Mouse (Mus musculus) right cerebral cortex, postnatal 14 days (tissue): Measurements from ENCODE around the gene Pih1d1.

ENCODE experiments used
- DNase-seq: peaks from one replicate; pipeline ENCODE4 v3.0.0; 2022

Gene Pih1d1

DNA sequence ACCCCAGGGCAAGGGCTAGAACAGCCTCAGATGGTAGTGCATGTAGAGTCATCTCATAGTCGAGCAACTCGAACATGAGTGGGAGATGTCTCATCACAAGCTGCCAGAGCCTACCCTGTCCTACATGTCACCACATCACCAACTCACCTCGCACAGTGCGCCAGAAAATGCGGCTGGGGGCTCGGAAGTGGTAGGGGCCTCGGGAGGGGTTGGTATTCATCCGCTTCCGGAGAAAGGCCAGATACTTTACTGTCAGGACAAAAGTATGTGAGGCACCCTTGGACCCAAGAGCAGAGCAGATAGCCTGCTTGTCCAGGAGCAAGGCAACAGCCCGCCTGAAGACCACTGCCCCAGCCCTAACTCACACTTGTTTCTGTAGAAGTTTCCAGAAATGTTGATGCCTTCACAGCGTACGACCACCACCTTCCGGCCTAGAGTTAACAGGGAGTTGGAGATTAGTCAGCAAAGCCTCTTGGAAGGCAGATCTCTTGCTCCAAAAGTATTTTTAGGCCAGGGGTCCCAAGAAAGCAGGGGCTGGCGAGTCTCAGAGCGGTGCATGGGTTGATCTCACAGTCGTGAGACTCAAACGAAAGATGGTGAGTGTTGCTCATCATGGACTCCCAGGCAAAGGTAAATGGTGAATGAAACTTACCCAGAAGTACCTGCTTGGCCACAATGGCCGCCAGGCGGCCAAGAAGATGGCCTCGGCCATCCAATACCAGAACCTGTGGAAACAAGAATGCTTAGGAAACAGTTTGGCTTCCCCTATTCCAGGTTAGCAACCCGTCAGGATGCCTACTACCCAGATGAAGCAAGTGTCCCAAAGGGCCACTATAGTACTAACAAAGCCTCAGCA is 27.0 kb upstream of the Pih1d1 start:
- DNase-seq: no peak

DNA sequence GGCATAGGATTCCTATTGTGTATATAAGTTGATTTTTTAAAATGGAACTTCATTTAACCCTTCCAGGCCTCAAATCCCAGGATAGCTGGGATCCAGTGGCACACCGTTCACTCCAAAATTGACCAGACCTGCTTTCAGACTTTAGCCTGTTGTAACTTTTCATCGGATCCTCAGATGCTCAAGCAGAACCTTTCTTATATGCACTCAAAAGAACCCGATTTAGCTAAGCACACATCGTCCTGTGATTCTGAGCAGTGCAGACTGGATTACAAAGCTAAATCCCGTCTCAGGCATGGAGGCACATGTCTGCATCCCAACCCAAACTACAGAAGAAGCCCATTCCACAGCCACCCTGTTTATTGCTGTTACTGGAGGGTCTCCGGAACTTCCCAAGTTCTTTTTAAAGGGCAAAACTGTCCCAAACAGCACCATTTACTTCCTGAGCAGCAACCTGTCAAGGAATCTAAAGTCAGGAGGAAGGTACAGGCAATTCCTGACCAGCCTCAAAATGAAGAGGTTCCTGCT is 26.3 kb upstream of the Pih1d1 start:
- no peak for DNase-seq

DNA sequence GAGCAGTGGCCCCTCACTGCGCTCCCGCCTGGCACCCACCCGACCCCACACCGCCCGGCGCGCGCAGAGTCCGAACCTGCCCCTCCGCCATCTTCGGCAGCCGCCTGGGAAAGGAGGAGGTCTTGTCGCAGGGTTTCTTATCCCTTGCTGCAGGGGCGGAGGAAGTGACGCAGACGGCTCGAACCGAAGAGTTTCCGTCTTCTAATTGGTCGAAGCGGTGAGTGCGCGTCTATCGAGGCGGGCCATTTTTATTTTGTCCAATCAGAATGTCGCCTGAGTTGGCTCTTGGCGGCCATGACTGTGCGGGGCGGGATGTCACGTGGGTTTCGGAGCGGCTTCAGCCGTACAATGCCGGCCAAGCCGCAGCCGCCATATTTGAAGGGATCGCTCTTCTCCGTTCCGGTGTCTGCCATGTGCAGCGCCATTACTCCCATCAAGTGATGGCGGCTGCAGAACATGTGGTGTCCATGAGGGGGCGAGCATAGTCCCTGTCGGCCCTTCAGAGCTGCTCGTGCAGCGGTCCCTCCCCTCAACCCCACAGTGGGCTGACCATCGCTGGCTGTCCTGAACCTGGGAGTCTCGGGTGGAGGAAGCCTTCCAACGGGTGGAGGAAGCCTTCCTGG is 25.4 kb upstream of the Pih1d1 start, which contains the start of gene Rpl13a:
Gene Rpl13a, minus strand, starts transcription at position 138 of the 623 bp plus-strand sequence.
- peak; percentile 97 for DNase-seq

DNA sequence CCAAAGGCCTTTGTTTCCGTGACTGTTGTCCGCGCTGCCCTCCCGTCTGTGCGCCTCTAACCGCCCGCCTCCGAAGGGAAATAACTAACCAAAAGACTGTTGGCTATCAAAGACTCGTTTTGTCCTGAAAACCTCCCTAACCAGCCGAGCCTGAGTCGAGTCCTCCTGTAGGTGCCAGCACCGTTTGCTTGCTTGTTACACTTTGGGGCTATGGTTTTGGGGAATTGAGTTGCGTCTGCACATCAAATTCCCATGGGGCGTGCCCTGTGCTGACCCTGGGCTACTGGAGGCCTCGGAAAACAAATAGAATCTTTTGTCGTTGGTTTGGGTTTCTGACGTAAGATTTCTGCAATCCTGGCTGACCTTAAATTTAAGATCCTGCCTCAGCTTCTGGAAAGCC is 24.8 kb upstream of the Pih1d1 start:
- DNase-seq: no peak

DNA sequence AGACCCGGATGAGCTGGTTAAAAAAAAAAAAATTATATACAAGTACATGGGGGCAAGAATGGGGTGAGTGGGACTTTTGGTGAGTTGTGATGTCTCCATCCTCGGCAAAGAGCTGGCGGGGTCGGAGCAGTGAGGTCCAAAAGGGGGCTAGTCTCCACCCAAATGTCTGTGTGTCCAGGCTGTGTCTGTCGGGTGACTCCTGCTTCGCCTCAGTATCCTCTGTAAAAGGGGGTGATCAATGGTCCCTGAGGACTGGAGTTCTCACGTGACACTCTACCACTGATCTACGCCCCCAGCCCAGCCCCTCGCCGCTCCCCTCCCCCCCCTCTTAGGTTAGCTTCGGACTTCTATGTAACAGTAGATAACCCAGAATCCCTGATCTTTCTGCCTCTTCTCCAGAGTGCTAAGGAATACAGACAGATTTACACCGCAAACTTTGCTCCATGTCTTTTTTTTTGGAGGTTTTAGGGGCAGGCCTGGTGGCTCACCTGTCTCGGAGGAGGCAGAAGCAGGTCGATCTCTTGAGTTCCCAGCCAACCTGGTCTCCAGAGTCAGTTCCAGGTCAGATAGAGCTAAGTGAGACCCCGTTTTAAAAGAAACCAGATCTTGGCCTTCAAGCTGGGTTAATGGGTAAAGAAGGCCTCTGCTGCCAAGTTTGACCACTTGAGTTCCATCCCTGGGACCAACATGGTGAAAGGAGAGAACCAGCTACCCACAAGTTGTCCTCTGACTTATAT is 24.2 kb upstream of the Pih1d1 start:
- DNase-seq: no peak

DNA sequence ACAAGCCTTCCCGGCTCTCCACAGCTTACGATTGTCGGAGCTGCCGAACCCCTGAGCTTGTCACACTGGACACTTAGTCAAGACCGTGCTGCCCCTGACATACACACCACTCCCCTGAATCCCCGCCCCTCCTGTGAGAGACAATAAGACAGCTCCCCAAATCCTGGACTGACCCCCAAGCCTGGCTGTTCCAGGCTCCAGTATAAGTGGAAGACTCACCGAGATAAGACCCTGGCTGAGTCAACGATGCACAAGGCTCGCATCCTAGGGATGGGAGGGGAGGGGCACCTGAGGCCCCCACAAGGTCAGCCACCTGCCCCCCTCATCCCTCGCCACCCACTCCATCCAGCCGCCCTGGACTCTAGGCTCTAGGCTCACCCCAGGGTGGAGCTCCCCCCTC is 22.3 kb upstream of the Pih1d1 start:
- no peak for DNase-seq

DNA sequence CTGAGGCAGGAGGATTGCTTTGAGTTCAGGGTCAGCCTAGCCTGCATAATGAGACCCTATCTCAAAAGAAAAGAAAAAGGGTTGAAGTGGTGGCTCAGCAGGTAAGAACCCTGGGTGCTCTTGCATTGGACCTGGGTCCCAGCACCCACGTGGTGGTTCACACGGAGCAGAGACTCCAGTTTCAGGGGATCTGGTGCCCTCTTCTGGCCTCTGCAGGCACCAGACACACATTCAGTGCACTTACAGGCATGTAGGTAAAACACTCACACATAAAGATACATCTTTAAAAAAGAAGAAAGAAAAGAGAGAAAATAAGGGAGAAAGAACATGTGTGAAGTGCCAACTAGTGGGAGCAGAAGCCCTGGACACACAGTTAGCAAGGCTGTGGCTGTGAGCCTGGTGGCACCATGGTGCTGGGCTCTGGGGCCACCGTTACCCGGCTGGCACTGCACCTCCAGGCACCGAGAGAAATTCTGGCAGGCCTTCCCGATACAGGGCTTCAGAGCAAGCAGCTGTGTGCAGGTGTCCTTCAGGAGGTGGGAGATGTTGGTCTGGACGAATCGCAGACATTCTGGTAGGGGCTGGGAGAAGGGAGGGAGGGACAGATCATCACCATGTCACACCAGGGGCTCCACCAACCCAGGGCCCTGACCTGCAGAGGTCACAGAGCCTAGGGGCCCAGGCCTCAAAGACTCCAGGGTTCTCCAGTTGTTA is 20.5 kb upstream of the Pih1d1 start:
- no peak for DNase-seq

DNA sequence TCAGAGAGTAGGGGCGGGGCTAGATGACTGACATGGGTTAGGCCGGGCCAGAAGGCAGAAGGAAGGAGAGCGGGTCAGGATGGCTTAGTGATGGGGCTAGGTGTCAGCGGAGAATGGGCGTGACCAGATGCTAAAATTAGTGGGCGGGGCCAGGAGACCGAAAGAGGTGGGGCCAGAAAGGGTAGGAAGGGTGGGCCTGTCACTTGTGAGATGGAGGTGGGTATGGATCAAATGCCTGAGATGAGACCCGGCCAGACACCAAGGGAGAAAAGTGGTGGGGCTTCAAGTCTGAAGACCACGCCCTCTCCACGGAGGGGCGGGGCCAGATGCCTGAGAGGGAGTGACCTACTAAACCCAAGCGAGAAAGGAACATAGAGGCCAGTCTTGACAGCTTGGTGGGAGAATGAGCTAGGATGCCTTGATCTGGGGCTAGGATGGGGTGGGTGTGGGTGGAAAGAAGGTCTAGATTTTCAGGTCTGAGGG is 19.5 kb upstream of the Pih1d1 start:
- DNase-seq: no peak

DNA sequence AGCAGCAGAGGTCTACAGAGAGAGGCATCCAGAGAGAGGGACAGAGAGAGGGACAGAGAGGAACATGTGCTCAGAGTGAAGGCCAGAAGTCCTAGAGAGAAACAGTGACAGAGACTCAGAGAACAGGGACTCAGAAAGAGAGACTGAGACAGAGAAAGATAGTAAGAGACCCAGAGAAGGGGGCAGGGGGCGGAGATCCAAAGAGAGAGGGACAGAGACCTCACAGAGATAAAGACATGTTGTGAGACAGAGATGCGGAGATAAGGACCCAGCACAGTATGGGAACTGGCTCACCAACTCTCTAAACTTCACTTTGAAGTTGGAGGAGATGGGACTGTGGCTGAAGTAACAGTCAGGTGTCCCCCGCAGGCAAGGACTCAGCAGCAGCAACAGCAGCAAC is 18.7 kb upstream of the Pih1d1 start:
- DNase-seq: no peak

DNA sequence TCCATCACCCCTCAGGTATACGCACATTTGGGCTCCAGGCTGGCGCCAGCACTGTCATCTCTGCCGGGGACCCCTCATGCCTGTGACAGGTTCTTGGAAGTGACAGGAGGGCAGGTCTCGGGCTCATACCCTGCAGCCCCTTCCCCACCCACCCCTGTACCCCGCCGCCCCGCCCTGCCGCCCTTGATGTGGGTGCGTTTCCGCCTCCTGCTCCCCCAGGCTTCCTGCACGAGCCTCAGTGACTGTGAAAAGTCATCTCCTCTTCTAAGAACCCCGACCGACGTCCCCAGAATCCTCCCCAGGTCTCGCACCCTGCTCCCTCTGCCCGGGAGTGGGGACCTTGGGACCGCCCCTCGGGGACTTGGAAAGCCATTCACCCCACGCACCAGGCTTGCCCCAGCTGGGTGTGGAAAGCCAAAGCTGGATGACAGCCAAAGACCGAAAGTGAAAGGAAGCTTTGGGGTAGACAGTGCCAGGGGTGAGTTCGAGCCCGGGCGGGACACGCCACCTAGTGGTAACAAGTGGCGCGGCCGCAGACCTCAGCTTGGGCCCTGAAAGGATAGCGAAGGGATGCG is 18.0 kb upstream of the Pih1d1 start, which contains the start of the genes Gm45713 and Flt3l:
Gene Gm45713, minus strand, starts transcription at position 239 of the 575 bp plus-strand sequence.
Gene Flt3l, minus strand, starts transcription at position 440 of the 575 bp plus-strand sequence.
- DNase-seq: peak; percentile 86

DNA sequence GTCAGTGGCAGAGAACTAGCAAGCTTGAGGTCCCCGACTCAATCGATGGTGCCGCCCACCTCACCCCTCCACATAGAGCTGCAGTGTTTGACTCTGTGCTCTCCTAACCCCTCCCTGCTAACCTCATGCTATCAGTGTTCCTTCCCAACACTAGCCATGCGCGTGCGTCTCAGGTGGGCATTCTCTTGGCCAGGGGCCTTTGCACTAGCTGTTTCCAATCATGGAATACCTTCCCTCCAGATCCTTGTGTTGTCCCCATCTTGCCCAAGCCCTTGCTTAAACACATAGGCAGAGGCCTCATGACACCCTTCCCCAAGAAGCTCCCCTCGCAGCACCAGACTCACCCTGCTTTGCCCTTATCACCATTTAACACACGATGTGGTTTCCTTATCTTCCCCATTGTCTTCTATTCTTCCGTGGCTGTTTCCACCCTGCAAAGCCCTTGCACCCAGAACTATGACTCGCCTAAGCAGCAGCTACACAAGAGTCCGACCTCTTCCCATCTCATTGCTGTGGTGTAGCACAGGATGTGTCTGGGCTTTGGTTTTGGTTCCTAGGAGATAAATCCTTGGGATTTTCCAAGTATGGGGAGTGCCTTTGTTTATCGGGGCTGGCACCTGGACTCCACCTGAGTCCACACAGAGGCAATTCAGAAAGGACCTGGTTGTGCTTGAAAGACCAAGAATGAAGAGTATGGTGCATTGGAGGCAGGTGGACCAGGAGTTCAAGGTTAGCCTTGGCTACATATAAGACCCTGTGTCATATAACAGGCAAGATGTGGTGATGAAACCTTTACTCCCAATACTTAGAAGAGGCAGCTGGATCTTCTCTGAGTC is 16.7 kb upstream of the Pih1d1 start:
- no peak for DNase-seq

DNA sequence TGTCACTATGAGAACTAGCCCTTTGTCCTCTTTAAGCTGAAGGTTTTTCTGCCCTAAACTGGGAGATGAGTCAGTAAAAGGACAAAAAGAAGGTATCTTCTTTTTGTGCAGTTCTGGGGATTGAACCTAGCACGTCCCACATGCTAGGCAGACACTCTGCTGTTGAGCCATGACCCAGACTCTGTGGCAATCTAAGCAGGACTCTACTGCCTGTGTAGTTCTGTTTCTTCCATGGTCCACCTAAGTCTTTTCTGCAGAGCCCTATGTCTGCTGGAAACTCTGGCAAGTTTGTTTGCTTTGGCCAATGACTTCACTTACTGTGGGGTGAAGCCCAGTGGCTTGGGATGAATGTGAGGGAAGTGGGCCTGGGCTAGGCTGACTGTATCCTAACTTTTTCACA is 15.7 kb upstream of the Pih1d1 start:
- DNase-seq: no peak

DNA sequence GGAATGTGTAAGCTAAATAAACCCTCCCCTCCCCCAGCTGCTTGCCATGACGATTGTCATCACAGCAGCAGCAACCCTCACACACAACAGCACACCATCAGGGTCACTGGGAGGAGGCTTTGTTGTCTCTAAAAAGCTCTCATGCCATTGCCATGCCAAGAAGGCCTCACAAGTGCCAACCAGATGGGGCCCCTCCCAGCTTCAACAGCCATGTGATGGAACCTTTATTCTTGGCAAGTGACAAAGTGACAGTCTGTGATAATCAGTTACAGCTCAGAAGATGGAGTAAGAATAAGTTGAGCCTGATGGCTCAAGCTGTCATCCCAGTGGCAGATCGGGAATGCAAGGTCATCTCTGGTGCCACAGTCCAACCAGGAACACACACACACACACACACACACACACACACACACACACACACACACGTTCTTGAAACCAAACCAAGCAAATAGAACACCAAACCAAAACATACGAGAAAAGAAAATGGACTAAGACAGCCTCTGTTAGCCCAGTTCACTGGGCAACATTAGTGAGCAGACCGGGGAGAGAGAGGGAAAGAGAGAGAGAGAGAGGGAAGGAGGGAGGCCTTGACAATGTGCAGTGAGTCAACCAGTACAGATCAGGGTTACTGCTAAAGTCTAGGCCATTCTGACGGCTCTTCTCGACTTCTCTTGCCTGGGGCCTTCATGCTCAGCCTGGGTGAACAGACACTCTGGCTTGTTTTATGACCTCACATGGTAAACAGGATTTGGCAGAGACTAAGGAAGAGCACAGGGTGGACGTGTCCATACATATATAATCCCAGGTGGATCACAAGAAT is 14.0 kb upstream of the Pih1d1 start:
- no peak for DNase-seq

DNA sequence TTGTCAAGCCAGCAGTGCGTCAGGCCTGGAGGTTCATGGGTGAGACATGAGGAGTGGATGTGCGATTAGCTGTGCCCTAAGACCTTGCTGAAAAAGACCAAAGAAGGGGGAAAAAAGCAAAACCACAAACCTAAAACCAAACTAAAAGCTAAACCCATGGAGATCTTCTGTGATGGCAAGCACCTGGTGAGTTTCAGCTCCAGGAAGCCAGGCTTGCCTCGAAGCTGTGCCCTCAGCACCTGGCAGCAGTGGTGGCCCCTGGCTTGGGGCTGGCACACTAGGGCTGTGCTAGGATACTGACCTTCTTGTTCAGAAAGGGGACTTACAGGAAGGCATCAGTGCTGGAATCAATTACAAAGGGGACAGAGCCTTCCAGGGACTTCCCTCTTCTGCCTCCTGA is 12.8 kb upstream of the Pih1d1 start:
- DNase-seq: no peak

DNA sequence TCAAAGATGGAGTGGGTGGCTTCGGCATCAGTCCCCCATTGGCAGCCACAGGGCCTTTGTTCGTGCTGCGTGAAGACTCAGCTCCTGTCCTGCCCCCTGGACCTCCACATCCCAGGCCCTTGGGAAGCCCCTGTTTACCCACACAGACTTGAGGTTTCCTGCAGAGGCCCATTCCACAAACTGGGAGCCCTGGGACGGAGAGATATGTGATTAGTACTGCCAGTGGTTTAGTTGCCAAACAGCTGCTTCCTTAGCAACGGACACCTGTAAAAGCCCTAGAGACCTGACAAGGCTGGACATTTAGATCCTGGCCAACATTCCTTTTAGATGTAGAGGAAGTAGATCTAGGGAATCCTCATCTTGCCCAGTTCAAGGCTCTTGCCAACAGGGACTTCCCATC is 12.2 kb upstream of the Pih1d1 start:
- DNase-seq: no peak

DNA sequence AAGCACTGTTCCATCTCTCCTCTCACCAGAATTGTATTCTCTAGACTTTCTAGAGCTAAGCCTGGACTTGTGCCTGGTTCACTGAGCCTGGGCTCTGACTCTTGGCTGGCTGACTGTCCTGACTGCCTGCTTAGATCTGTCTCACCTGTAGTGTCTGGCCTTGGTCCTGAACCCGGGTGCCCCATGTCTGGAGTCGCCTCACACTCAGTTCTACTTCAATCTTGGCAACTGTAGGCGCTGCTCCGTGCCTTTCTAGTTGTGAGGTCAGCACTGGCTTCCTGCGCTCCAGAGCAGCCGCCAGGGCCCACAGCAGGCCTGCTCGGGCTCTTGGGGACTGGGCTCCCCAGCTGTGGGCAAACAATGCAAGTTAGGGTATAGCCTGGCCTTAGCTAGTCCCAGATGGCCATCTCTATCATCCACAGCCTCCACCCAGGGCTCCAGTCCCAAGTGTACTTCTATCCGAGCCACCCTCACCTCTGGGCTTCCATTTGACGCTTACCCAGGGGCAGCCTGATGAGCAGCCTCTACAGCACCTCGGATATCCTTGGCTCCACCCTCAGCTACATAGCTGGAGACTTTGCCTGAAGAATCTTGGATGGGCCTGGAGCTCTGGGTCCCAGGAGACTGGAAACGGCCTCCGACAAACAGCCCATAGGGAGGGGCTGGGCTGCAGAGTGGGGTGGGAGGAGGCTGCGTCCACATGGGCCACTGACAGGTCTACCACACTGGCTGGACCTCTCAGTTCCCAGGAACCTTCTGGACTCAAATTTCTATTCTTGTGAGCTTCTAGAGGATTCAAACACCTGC is 9.5 kb upstream of the Pih1d1 start:
- DNase-seq: no peak

DNA sequence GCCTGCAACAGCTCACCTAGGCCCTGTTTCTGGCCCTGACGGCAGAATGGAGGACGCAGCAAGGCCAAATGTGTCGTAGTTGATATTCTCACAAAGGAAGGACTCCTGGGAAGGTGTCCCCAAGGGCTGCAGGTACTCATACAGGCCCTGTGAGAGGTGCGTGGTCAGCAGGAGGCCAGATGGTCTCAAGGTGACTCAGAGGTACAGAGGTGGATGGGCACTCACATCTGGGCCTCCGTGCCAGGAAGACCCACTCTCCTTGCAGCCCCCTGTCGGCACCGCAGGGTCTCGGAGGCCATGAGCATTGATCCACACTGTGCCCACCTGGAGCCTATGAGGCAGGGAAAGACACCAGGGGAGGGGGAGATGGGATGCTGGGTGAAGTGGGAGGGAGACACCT is 8.6 kb upstream of the Pih1d1 start:
- no peak for DNase-seq

DNA sequence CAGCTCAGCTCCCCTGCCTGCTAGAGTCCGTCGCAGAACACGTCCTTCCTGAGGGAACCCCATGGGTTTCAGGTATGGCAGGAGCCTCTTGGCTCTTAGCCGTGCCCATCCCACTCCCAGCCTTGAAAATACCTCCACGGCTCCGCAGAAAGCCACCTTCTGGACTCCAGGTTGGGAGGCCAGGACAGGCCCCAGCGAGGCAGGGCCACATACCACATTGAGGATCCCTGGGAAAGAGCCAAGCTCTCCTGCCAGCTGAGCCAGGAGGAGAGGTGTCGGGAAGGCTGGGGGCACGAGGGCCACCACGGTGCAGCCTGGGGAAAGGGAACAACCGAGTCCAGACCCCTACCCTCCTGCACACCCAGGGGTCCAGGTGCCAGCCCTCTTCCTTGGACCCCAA is 6.8 kb upstream of the Pih1d1 start:
- no peak for DNase-seq

DNA sequence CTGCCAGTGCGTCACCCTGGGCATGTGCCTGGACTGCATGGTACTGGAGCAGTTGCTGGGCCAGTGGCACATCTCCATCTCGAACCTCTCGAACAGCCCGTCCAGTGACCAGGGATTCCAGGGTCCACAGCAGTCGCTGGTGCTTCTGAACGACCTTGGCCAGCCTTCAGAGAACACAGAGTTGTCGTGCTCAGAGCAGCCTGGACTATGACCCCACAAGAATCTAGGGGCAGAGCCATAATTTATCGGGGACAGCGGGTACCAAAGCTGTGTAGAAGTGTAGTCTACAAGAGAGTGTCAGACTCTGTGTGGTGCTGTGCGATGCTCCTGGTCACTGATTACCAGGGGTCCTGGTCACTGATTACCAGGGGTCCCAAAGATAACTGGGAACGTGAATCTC is 6.2 kb upstream of the Pih1d1 start:
- DNase-seq: no peak
